Mouse (Mus musculus): ENCODE results near the gene Zfp148.

GRCm38 (mm10) chr16:33338492-33338891 is 42.1 kb upstream of the Zfp148 start:
- TF ChIP-seq CTCF (IDR thresholded peaks at IDR 0.05; ENCODE audit: low read depth, low read length) (no peak), POLR2A (IDR thresholded peaks at IDR 0.05; ENCODE audit: borderline replicate concordance, low read depth, low read length) (no peak)

Data from bone marrow macrophage, adult 2 months (primary cell).